Mouse (Mus musculus) megakaryocyte, embryonic 14.5 days (primary cell): ENCODE data around the gene Pde11a. TPM values are rescaled to one million over a fixed set of nuclear protein-coding genes. Genes with fewer than 3 reads are reported as not detected.

Experiments
- H3K27me3 ChIP-seq: replicated peaks from 2 replicates; pipeline ENCODE3; 2012; ENCODE audit warnings: inconsistent platforms
- H3K36me3 ChIP-seq: replicated peaks from 2 replicates; pipeline ENCODE3; 2012; ENCODE audit warnings: low read length, inconsistent platforms, mixed read lengths
- H3K4me1 ChIP-seq: 2 replicates; pipeline ENCODE4 v1.6.1; 2012; ENCODE audit warnings: inconsistent platforms
- H3K4me3 ChIP-seq: replicated peaks from 2 replicates; pipeline ENCODE3; 2012; ENCODE audit warnings: moderate library complexity, mild to moderate bottlenecking, inconsistent platforms
- H3K9me3 ChIP-seq: 2 replicates; pipeline ENCODE4 v1.6.1; 2012; ENCODE audit warnings: inconsistent platforms
- FLI1 ChIP-seq: IDR thresholded peaks from 2 replicates; pipeline ENCODE4 v1.6.1; 2012; ENCODE audit warnings: low read length, inconsistent platforms, mixed read lengths
- GATA1 ChIP-seq: IDR thresholded peaks from 3 replicates; pipeline ENCODE4 v1.6.1; 2012; ENCODE audit warnings: mixed read lengths, low read length, inconsistent platforms, borderline replicate concordance
- polyA plus RNA-seq: library from polyadenylated mRNA; stranded (reverse); fragments of >175 nt; gene quantifications from 2 replicates; pipeline ENCODE4 v1.2.3, GENCODE M21; 2012; ENCODE audit warnings: low replicate concordance; ENCODE audit not compliant: insufficient read depth

Pde11a gene
- polyA plus RNA-seq, 1 experiment = not detected

DNA sequence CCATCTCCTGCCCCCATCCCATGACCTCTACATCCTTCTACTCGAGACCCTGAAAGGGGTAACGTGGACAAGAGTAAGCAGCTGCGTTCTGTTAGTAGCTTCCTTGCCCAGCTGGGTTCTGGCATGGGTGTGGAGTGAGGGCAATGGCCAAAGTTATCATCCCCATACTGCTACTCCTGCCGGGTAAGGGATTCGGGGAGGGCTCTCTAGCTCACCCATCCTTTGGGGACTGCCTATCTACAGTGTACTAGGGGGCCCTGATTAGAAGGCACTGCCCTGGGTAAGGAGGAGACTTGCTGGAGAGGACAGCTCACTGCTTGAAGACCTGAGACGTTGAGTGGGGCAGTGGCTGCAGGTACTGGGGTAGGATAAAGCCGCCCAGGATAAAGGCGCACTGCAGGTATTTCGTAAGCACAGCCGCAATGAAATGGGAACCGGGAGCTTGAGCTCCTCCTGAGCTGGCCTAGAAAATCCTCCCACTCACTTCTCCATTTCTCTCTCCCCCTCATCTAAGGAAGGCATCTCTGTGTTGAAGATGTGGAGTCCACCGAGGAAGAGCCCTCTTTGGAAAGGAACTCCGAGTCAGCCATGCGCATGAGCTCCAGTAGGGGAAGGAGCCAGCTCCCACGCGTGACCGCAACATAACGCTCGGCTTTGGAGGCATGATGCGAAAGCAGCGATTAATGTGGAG is 15.2 kb downstream of the Pde11a start:
- Histone ChIP-seq H3K27me3 (no peaks in the 10 kb centered on the region), H3K9me3 (no peaks in the 10 kb centered on the region), H3K4me1 (no peaks in the 10 kb centered on the region), H3K36me3 (no peaks in the 10 kb centered on the region), H3K4me3 (no peak overlapping the region)
- TF ChIP-seq FLI1 (no peak), GATA1 (no peak)

DNA sequence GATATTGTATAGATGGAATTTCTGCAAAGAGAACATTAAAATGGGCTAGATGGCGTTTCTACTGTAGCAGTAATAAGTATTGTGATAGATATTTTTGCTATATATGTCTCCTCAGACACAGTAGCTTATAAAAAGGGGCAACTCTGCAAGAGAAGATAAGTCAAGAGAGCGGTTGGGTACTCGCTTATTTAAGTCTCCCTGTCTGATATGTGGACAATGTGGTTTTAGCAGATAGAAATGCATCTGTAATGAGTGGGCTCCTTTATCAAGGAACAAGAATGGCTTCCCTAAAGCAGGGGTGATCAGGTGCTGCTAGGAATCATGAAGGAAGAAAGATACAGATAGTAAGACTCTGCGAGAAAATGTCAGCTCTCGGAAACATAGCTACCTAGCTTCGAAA is 18.2 kb downstream of the Pde11a start:
- Histone ChIP-seq H3K4me1 (no peaks in the 10 kb centered on the region), H3K9me3 (no peaks in the 10 kb centered on the region), H3K4me3 (no peak overlapping the region), H3K36me3 (no peaks in the 10 kb centered on the region), H3K27me3 (no peaks in the 10 kb centered on the region)
- TF ChIP-seq GATA1 (no peak), FLI1 (no peak)

DNA sequence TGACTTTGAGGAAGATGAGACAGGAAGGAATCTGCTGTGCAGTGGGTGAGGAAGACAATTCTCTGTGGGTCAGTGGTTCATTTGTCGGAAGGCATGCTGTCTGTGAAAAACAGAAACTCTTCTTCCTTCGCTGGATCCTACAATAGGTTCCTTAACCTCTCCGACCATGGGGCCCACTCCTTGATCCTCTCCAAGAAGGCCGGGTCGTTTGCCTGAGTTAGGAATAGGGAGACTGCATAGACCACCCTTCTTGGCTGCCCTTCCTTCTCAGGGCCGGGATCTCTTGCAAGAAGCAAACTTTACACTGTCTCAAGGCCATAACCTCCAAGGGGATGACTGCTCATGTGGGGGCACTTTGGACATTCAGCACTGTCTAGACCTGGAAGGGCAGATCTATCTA is 19.3 kb downstream of the Pde11a start:
- no peak overlapping the region for H3K4me3 ChIP-seq
- H3K9me3 ChIP-seq = no peaks in the 10 kb centered on the region
- no peaks in the 10 kb centered on the region for H3K36me3 ChIP-seq
- no peaks in the 10 kb centered on the region for H3K4me1 ChIP-seq
- H3K27me3 ChIP-seq = no peaks in the 10 kb centered on the region
- TF ChIP-seq FLI1 (no peak), GATA1 (no peak)

GRCm38 (mm10) chr2:76287671-76288070 is 50.9 kb downstream of the Pde11a start:
- Histone ChIP-seq H3K4me1 (no peaks in the 10 kb centered on the region), H3K9me3 (peaks cover 15% of the 10 kb centered on the region), H3K36me3 (no peaks in the 10 kb centered on the region), H3K27me3 (no peaks in the 10 kb centered on the region), H3K4me3 (no peak overlapping the region)
- no peak for TF ChIP-seq GATA1
- no peak for TF ChIP-seq FLI1

DNA sequence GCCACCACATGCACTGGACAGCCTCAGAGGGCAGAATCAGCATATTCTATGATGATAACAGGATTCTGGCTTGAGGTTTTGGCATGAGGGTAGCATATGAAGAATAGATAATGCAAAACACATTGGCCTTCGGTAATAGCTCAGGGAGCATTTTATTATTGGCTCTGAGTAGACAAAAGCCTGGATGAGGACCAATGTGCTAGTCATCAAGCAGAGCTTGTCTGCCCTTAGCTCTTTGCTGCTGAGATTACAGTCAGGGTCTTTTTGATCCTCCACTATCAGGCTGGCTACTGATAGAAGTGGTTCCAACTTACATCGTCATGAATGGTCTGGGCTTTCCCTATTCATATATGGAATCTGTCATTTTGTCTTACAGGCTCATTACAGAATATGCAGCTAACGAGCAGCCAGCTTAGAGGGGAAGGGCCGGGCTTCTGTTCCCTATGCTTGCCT is 52.3 kb downstream of the Pde11a start:
- TF ChIP-seq FLI1 (no peak), GATA1 (no peak)
- no peaks in the 10 kb centered on the region for H3K36me3 ChIP-seq
- no peaks in the 10 kb centered on the region for H3K4me1 ChIP-seq
- no peaks in the 10 kb centered on the region for H3K27me3 ChIP-seq
- H3K9me3 ChIP-seq = peaks cover 15% of the 10 kb centered on the region
- no peak overlapping the region for H3K4me3 ChIP-seq

DNA sequence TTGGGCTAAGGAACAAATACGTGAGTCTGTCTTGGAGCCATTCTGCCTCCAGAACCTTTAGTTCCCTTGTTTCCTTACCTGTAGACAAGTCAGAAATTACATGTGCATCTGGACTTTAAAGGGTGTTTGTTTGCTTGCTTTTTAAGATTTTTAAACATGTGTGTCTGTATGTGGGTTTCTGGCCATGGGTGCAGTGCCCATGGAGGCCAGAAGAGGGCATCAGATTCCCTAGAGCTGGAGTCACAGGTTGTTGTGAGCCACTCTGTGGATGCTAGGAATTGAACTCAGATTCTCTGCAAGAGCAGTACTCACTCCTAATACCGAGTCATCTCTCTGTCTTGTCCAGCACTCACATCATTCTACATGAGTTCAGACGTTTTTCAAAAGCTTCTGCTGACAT is 53.4 kb downstream of the Pde11a start:
- TF ChIP-seq FLI1 = no peak
- no peak for TF ChIP-seq GATA1
- no peaks in the 10 kb centered on the region for H3K4me1 ChIP-seq
- H3K4me3 ChIP-seq = no peak overlapping the region
- peaks cover 15% of the 10 kb centered on the region for H3K9me3 ChIP-seq
- no peaks in the 10 kb centered on the region for H3K27me3 ChIP-seq
- H3K36me3 ChIP-seq = no peaks in the 10 kb centered on the region

- no peak overlapping the region for H3K4me3 ChIP-seq
Measured at GRCm38 (mm10) chr2:76283378-76284132, 55.0 kb downstream of the Pde11a start.

GRCm38 (mm10) chr2:76269494-76269893 is 69.1 kb downstream of the Pde11a start:
- Histone ChIP-seq H3K36me3 (no peaks in the 10 kb centered on the region), H3K9me3 (peaks cover 14% of the 10 kb centered on the region), H3K27me3 (no peaks in the 10 kb centered on the region), H3K4me1 (no peaks in the 10 kb centered on the region), H3K4me3 (no peak overlapping the region)
- TF ChIP-seq GATA1 = no peak
- no peak for TF ChIP-seq FLI1

More at GRCm38 (mm10) chr2:76283378-76284132, 55.0 kb downstream of the Pde11a start:
- Histone ChIP-seq H3K36me3 (no peaks in the 10 kb centered on the region), H3K9me3 (peaks cover 9% of the 10 kb centered on the region), H3K4me1 (no peaks in the 10 kb centered on the region), H3K27me3 (no peaks in the 10 kb centered on the region)
- no peak for TF ChIP-seq FLI1
- no peak for TF ChIP-seq GATA1

- no peaks in the 10 kb centered on the region for H3K36me3 ChIP-seq
- H3K9me3 ChIP-seq = peaks cover 14% of the 10 kb centered on the region
- H3K4me1 ChIP-seq = peaks cover 6% of the 10 kb centered on the region; the same call in 1 of the 2 replicates
- no peak overlapping the region for H3K4me3 ChIP-seq
- H3K27me3 ChIP-seq = no peaks in the 10 kb centered on the region
- TF ChIP-seq GATA1 (no peak), FLI1 (no peak)
Measured at GRCm38 (mm10) chr2:76267335-76267734, 71.2 kb downstream of the Pde11a start.

DNA sequence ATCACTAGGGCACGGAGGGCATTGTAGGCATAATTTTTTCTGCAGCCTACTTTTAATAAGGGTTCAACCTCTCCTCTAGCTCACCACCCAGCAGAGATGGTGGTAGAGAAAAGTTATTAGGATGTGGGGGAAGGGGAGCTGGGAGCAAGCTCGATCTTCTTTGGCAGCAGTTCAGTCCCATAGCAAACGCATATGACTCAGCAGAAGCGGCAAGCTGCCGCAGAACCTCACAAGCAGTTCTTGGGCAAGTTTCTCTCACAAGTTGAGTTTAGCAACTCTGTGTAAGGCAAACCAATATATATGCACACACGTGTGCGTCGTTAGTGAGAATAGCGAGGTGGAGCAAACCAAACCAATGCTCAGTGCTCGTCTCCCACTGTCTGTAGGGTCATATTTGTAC is 72.0 kb downstream of the Pde11a start:
- Histone ChIP-seq H3K4me3 (no peak overlapping the region), H3K9me3 (peaks cover 14% of the 10 kb centered on the region), H3K36me3 (no peaks in the 10 kb centered on the region), H3K27me3 (no peaks in the 10 kb centered on the region), H3K4me1 (peaks cover 6% of the 10 kb centered on the region; the same call in 1 of the 2 replicates)
- TF ChIP-seq GATA1 (no peak), FLI1 (no peak)
